Mouse (Mus musculus): ENCODE measurements at regions not wholly inside any gene's neighbourhood (a gene's known extent, or its start where the extent isn't known, plus 50 kb on each side); places are given as distances from the start of the nearest gene placed in this dataset.

GRCm38 (mm10) chr15:56378511-56378910 lies 1098.9 kb downstream of the Slc22a22 start:
- 61% methylated on average over 1 of the region's 1 CpGs for WGBS
- Histone ChIP-seq H3K4me1 (replicated peaks; ENCODE audit: control insufficient read depth, insufficient read depth, low read length) (no peaks in the 10 kb centered on the region), H3K9me3 (ENCODE audit: control insufficient read depth, low read length) (no peaks in the 10 kb centered on the region), H3K4me3 (ENCODE audit: low read depth, low read length) (no peak overlapping the region), H3K36me3 (ENCODE audit: control insufficient read depth, insufficient read depth, low read length) (no peaks in the 10 kb centered on the region), H3K4me2 (replicated peaks; ENCODE audit: low read depth, low read length) (no peak overlapping the region), H3K27me3 (ENCODE audit: control insufficient read depth, insufficient read depth, low read length) (no peaks in the 10 kb centered on the region), H3K27ac (ENCODE audit: low read depth, low read length) (no peak overlapping the region), H3K9ac (ENCODE audit: low read depth, low read length) (no peak overlapping the region)
- peak; percentile 30 for DNase-seq (ENCODE audit: low spot score)
- no peak for ATAC-seq (ENCODE audit: low FRiP score)

GRCm38 (mm10) chr15:56350903-56351302 lies 1126.5 kb downstream of the Slc22a22 start:
- Histone ChIP-seq H3K4me1 (replicated peaks; ENCODE audit: control insufficient read depth, insufficient read depth, low read length) (no peaks in the 10 kb centered on the region), H3K9me3 (ENCODE audit: control insufficient read depth, low read length) (no peaks in the 10 kb centered on the region), H3K27ac (ENCODE audit: low read depth, low read length) (no peak overlapping the region), H3K27me3 (ENCODE audit: control insufficient read depth, insufficient read depth, low read length) (no peaks in the 10 kb centered on the region), H3K9ac (ENCODE audit: low read depth, low read length) (no peak overlapping the region), H3K4me2 (replicated peaks; ENCODE audit: low read depth, low read length) (no peak overlapping the region), H3K4me3 (ENCODE audit: low read depth, low read length) (no peak overlapping the region), H3K36me3 (ENCODE audit: control insufficient read depth, insufficient read depth, low read length) (no peaks in the 10 kb centered on the region)
- WGBS: 84% methylated on average over 5 of the region's 5 CpGs
- ATAC-seq (ENCODE audit: low FRiP score): no peak
- DNase-seq (ENCODE audit: low spot score): no peak

GRCm38 (mm10) chr15:56346111-56346510 lies 1131.3 kb downstream of the Slc22a22 start:
- Histone ChIP-seq H3K27me3 (ENCODE audit: control insufficient read depth, insufficient read depth, low read length) (no peaks in the 10 kb centered on the region), H3K9me3 (ENCODE audit: control insufficient read depth, low read length) (no peaks in the 10 kb centered on the region), H3K27ac (ENCODE audit: low read depth, low read length) (no peak overlapping the region), H3K36me3 (ENCODE audit: control insufficient read depth, insufficient read depth, low read length) (no peaks in the 10 kb centered on the region), H3K4me2 (replicated peaks; ENCODE audit: low read depth, low read length) (no peak overlapping the region), H3K4me3 (ENCODE audit: low read depth, low read length) (no peak overlapping the region), H3K4me1 (replicated peaks; ENCODE audit: control insufficient read depth, insufficient read depth, low read length) (no peaks in the 10 kb centered on the region), H3K9ac (ENCODE audit: low read depth, low read length) (no peak overlapping the region)
- ATAC-seq (ENCODE audit: low FRiP score): no peak
- 75% methylated on average over 2 of the region's 2 CpGs for WGBS
- DNase-seq (ENCODE audit: low spot score): no peak

- Histone ChIP-seq H3K9ac (ENCODE audit: low read depth, low read length) (no peak overlapping the region), H3K4me2 (replicated peaks; ENCODE audit: low read depth, low read length) (no peak overlapping the region), H3K27ac (ENCODE audit: low read depth, low read length) (no peak overlapping the region), H3K9me3 (ENCODE audit: control insufficient read depth, low read length) (no peaks in the 10 kb centered on the region), H3K36me3 (ENCODE audit: control insufficient read depth, insufficient read depth, low read length) (no peaks in the 10 kb centered on the region), H3K27me3 (ENCODE audit: control insufficient read depth, insufficient read depth, low read length) (no peaks in the 10 kb centered on the region), H3K4me1 (replicated peaks; ENCODE audit: control insufficient read depth, insufficient read depth, low read length) (no peaks in the 10 kb centered on the region), H3K4me3 (ENCODE audit: low read depth, low read length) (no peak overlapping the region)
- WGBS: 91% methylated on average over 2 of the region's 2 CpGs
- ATAC-seq (ENCODE audit: low FRiP score) (no peak), DNase-seq (ENCODE audit: low spot score) (no peak)
Measured at GRCm38 (mm10) chr15:56344973-56345372, 1132.5 kb downstream of the Slc22a22 start.

- peak; percentile 96 for ATAC-seq (ENCODE audit: low FRiP score)
- Histone ChIP-seq H3K36me3 (ENCODE audit: control insufficient read depth, insufficient read depth, low read length) (no peaks in the 10 kb centered on the region), H3K27ac (ENCODE audit: low read depth, low read length) (no peak overlapping the region), H3K4me3 (ENCODE audit: low read depth, low read length) (no peak overlapping the region), H3K4me1 (replicated peaks; ENCODE audit: control insufficient read depth, insufficient read depth, low read length) (no peaks in the 10 kb centered on the region), H3K27me3 (ENCODE audit: control insufficient read depth, insufficient read depth, low read length) (no peaks in the 10 kb centered on the region), H3K9ac (ENCODE audit: low read depth, low read length) (no peak overlapping the region), H3K9me3 (ENCODE audit: control insufficient read depth, low read length) (no peaks in the 10 kb centered on the region), H3K4me2 (replicated peaks; ENCODE audit: low read depth, low read length) (no peak overlapping the region)
- peak; percentile 26 for DNase-seq (ENCODE audit: low spot score)
- 47% methylated on average over 4 of the region's 4 CpGs for WGBS
Measured at GRCm38 (mm10) chr15:56344304-56344932, 1133.0 kb downstream of the Slc22a22 start.

GRCm38 (mm10) chr15:56337879-56338278 lies 1139.5 kb downstream of the Slc22a22 start:
- Histone ChIP-seq H3K9me3 (ENCODE audit: control insufficient read depth, low read length) (no peaks in the 10 kb centered on the region), H3K4me2 (replicated peaks; ENCODE audit: low read depth, low read length) (no peak overlapping the region), H3K4me1 (replicated peaks; ENCODE audit: control insufficient read depth, insufficient read depth, low read length) (no peaks in the 10 kb centered on the region), H3K9ac (ENCODE audit: low read depth, low read length) (no peak overlapping the region), H3K27me3 (ENCODE audit: control insufficient read depth, insufficient read depth, low read length) (no peaks in the 10 kb centered on the region), H3K27ac (ENCODE audit: low read depth, low read length) (no peak overlapping the region), H3K36me3 (ENCODE audit: control insufficient read depth, insufficient read depth, low read length) (no peaks in the 10 kb centered on the region), H3K4me3 (ENCODE audit: low read depth, low read length) (no peak overlapping the region)
- ATAC-seq (ENCODE audit: low FRiP score) (no peak), DNase-seq (ENCODE audit: low spot score) (no peak)
- WGBS: 64% methylated on average over 5 of the region's 5 CpGs

GRCm38 (mm10) chr15:56336449-56336848 lies 1141.0 kb downstream of the Slc22a22 start:
- peak; percentile 79 for DNase-seq (ENCODE audit: low spot score)
- Histone ChIP-seq H3K27ac (ENCODE audit: low read depth, low read length) (no peak overlapping the region), H3K27me3 (ENCODE audit: control insufficient read depth, insufficient read depth, low read length) (no peaks in the 10 kb centered on the region), H3K4me2 (replicated peaks; ENCODE audit: low read depth, low read length) (no peak overlapping the region), H3K36me3 (ENCODE audit: control insufficient read depth, insufficient read depth, low read length) (no peaks in the 10 kb centered on the region), H3K4me1 (replicated peaks; ENCODE audit: control insufficient read depth, insufficient read depth, low read length) (no peaks in the 10 kb centered on the region), H3K9me3 (ENCODE audit: control insufficient read depth, low read length) (no peaks in the 10 kb centered on the region), H3K9ac (ENCODE audit: low read depth, low read length) (no peak overlapping the region), H3K4me3 (ENCODE audit: low read depth, low read length) (no peak overlapping the region)
- WGBS: 49% methylated on average over 5 of the region's 5 CpGs
- ATAC-seq (ENCODE audit: low FRiP score): no peak; the same call in 1 of the 2 replicates

GRCm38 (mm10) chr15:56335011-56335410 lies 1142.4 kb downstream of the Slc22a22 start:
- no peaks in the 10 kb centered on the region for H3K36me3 ChIP-seq (ENCODE audit: control insufficient read depth, insufficient read depth, low read length)
- ATAC-seq (ENCODE audit: low FRiP score) (no peak), DNase-seq (ENCODE audit: low spot score) (peak; percentile 6)
- 63% methylated on average over 2 of the region's 2 CpGs for WGBS
- no peak overlapping the region for H3K27ac ChIP-seq (ENCODE audit: low read depth, low read length)
- H3K4me1 ChIP-seq (replicated peaks; ENCODE audit: control insufficient read depth, insufficient read depth, low read length): no peaks in the 10 kb centered on the region
- no peaks in the 10 kb centered on the region for H3K9me3 ChIP-seq (ENCODE audit: control insufficient read depth, low read length)
- H3K4me2 ChIP-seq (replicated peaks; ENCODE audit: low read depth, low read length): no peak overlapping the region
- no peak overlapping the region for H3K4me3 ChIP-seq (ENCODE audit: low read depth, low read length)
- H3K27me3 ChIP-seq (ENCODE audit: control insufficient read depth, insufficient read depth, low read length): no peaks in the 10 kb centered on the region
- H3K9ac ChIP-seq (ENCODE audit: low read depth, low read length): no peak overlapping the region

- Histone ChIP-seq H3K4me3 (ENCODE audit: low read depth, low read length) (no peak overlapping the region), H3K4me2 (replicated peaks; ENCODE audit: low read depth, low read length) (no peak overlapping the region), H3K9me3 (ENCODE audit: control insufficient read depth, low read length) (no peaks in the 10 kb centered on the region), H3K27ac (ENCODE audit: low read depth, low read length) (no peak overlapping the region), H3K9ac (ENCODE audit: low read depth, low read length) (no peak overlapping the region), H3K36me3 (ENCODE audit: control insufficient read depth, insufficient read depth, low read length) (no peaks in the 10 kb centered on the region), H3K4me1 (replicated peaks; ENCODE audit: control insufficient read depth, insufficient read depth, low read length) (no peaks in the 10 kb centered on the region), H3K27me3 (ENCODE audit: control insufficient read depth, insufficient read depth, low read length) (no peaks in the 10 kb centered on the region)
- DNase-seq (ENCODE audit: low spot score) (no peak), ATAC-seq (ENCODE audit: low FRiP score) (no peak)
Measured at GRCm38 (mm10) chr15:56320501-56320900, 1156.9 kb downstream of the Slc22a22 start.

All from hindbrain, embryonic 11.5 days (tissue).